Mouse (Mus musculus): ENCODE data around the gene Gpr27.
A peak's percentile ranks its signal among the peaks of the same experiment; 100 is the strongest.

Gpr27 gene

GRCm38 (mm10) chr6:99677325-99677724 lies 15.2 kb upstream of the Gpr27 start:
- no peak for DNase-seq (ENCODE audit: low spot score)

DNA sequence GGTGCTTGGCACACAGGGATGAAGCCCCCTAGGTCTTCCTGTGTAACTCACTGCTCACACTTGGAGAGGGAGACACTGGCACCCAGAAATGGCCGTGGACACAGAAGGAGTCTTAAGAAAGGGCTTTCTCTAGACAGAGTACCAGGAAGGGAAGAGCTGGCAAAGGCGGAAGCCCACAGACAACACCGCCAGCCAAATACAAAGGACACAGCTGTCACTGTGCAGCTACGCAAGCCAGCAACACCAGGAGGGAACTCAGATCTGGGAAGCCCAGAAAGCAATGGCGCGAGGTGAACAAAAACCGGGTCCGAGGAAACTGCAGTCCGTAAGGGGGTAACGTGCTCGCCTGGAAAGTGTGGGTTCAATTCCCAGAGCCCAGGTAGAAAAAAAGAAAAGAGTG lies 14.4 kb upstream of the Gpr27 start:
- no peak for DNase-seq (ENCODE audit: low spot score)

DNA sequence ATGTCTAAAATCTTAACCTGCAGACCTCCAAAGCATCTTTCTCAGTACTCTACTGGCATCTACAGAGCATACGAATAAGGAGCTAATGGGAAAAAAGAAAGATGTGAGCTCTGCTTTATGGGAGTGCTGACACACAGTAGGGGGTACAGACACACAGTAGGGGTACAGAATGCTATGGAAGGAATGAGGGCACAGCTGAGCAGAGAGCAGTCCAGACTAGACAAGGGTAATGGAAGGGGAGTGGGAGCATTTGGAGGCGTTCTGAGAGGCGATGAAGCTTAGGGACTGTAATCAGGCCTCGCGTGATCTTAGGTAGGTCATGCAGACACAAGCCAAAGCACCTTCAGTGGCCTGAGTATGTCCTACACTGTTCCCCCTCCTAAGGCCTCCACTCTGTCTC lies 8.5 kb upstream of the Gpr27 start:
- no peak for DNase-seq (ENCODE audit: low spot score)

DNA sequence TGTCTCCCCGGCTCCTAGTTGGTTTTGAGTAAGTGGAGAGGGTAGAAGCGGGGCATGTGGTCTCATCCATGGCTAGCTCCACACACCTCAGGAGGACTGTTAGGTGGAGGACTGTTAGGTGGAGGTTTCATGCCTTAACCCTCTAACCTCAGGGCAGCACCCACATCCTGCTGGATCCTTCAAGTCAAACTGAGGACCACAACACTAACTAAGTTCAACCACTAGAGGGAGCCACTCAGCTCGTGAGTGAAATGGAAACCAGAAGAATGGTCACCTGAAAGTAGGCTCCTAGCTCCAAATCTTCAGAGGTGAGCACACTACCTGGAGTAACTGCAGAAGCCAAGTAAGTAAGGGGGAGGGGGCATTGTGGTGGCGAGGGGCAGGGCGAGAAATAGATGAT lies 7.6 kb upstream of the Gpr27 start:
- DNase-seq (ENCODE audit: low spot score): no peak

- no peak for DNase-seq (ENCODE audit: low spot score)
Measured at GRCm38 (mm10) chr6:99688513-99688912, 4.0 kb upstream of the Gpr27 start.

- no peak for DNase-seq (ENCODE audit: low spot score)
Measured at GRCm38 (mm10) chr6:99691666-99692205, 743 bp upstream of the Gpr27 start.

GRCm38 (mm10) chr6:99692916-99693841 lies 700 bp downstream of the Gpr27 start:
- peak; percentile 45 for DNase-seq (ENCODE audit: low spot score)

DNA sequence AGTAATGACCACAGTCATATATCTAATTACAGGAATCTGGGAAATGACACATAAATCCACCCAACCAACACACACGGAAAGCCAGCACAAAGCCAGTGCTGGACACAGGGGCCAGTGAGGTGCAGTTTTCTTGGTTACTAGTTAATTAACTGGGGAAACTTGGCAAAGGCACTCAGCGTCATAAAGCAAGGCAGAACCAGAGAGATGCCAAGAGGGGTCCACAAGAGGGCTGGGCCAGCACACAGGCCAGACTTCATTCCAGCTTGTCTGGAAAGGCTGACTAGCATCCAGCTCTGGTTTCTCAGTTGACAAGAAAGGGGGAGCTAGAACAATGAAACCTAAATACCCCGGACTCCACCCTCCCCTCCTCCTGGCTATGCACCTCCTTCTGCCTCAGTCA lies 8.0 kb downstream of the Gpr27 start:
- DNase-seq (ENCODE audit: low spot score): no peak

GRCm38 (mm10) chr6:99711576-99712101 lies 19.2 kb downstream of the Gpr27 start:
- DNase-seq (ENCODE audit: low spot score): no peak

DNA sequence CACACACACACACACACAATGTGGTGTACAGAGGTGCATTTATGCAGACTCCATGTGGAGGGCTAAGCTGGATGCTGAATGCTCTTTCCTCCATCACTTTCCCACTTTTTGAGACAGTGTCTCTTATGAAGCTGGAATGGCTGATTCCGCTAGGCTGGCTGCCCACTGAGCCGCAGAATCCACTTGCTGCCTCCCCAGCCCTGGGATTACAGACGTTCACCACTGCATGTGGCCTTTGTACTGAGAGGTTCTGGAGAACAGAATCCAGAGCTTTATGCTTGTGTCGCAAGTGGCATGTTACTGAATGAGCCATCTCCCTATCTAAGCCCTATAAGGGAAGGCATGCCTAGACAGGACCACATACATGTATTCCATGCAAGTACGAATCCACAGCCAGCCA lies 20.8 kb downstream of the Gpr27 start:
- no peak for DNase-seq (ENCODE audit: low spot score)

- DNase-seq (ENCODE audit: low spot score): no peak
Measured at GRCm38 (mm10) chr6:99715191-99715590, 22.7 kb downstream of the Gpr27 start.

- no peak for DNase-seq (ENCODE audit: low spot score)
Measured at GRCm38 (mm10) chr6:99715913-99716312, 23.4 kb downstream of the Gpr27 start.

- no peak for DNase-seq (ENCODE audit: low spot score)
Measured at GRCm38 (mm10) chr6:99721032-99721431, 28.6 kb downstream of the Gpr27 start.

- no peak for DNase-seq (ENCODE audit: low spot score)
Measured at GRCm38 (mm10) chr6:99722390-99722789, 29.9 kb downstream of the Gpr27 start.

GRCm38 (mm10) chr6:99725971-99726561 lies 33.6 kb downstream of the Gpr27 start, which contains the start of gene Prok2:
Prok2 (minus strand) TSS chr6:99726392.
- DNase-seq (ENCODE audit: low spot score): peak; percentile 40

GRCm38 (mm10) chr6:99726576-99727303 lies 34.3 kb downstream of the Gpr27 start:
- no peak for DNase-seq (ENCODE audit: low spot score)

GRCm38 (mm10) chr6:99729853-99730252 lies 37.4 kb downstream of the Gpr27 start:
- no peak for DNase-seq (ENCODE audit: low spot score)

GRCm38 (mm10) chr6:99731926-99732325 lies 39.4 kb downstream of the Gpr27 start:
- DNase-seq (ENCODE audit: low spot score): no peak

- no peak for DNase-seq (ENCODE audit: low spot score)
Measured at GRCm38 (mm10) chr6:99732673-99733072, 40.2 kb downstream of the Gpr27 start.

- DNase-seq (ENCODE audit: low spot score): no peak
Measured at GRCm38 (mm10) chr6:99734666-99735065, 42.2 kb downstream of the Gpr27 start.

DNA sequence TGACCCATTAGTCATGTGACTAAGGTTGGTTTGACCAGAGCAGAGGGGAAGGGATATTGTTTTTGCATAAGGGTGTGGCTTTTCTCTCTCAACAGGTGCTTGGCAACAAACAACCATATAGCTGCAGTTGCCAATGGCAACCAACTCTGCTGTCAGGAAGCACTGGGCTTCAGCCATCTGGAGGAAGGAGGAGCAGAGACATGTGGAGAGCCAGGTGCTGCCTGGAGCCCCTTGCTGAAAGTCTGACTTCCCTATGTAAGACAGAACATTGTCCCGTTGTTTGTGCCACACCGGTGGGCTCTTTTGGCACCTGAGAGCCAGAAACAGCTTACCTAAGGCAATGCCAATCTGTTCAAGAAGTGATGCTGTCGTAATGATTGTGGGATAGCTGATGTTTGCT lies 50.4 kb downstream of the Gpr27 start:
- DNase-seq (ENCODE audit: low spot score): no peak
